Mouse (Mus musculus): ENCODE data around the gene Ano6.

Gene Ano6

DNA sequence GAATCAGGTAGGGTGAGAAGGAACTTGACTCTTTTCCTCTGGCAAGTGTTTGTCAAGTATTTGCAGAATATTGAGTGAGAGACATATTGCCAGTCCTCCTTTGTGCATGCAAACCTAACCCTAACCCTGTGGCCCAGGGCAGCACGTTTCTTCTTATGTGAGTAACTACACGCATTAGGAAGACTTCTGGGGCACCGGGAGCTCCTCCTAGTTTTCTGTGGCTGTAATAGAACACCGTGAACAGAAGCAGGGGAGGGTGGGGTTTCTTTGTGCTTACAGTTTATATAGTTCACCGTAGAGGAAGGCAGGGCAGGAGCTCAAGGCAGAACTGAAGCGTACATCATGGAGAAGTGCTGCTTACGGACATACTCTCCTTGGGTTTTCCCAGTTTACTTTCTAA is 65.3 kb downstream of the Ano6 start:
- DNase-seq (ENCODE audit: low spot score in 2 of 2): no peak

DNA sequence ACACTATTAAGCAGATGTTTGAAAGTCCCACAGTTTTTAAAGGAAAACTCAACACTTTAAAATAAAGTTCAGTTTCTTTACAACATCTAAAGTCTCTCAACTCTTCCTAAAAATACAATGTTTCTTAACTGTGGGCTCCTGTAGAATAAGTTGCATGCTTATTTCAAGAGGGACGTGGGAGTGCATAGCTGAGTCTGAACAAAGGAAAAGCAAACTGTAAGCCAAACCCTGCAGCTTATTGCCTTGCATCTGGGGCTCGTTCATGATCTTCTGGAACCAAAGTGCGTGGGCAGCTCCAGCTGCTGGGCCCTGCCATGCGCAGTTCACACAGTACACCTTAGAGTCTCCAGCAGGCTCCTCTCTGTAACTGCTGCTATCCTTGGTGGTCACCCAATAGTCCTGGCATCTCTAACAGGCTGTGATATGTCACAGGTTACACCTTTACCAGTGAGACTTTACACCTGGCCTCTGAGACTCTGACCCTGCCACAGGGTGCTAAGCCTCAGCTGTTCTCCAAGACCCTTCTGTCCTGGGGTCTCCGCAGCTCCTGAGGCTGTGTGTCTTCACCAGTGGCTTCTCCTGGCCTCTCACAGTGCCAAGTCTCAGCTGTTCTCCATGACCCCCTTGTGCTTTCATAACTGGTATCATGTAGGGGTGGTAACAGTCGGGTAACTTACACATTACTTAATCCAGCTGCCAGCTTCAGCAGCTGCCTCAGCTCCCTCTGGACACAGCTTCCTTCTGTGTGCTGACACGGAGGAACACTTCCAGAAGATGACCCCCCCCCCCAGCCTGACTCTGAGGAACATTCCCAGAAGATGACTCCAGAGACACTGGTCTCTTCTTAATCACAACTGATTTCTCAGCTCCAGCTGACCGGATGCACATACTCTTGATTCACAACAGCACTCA is 66.3 kb downstream of the Ano6 start:
- DNase-seq (ENCODE audit: low spot score in 2 of 2): no peak

DNA sequence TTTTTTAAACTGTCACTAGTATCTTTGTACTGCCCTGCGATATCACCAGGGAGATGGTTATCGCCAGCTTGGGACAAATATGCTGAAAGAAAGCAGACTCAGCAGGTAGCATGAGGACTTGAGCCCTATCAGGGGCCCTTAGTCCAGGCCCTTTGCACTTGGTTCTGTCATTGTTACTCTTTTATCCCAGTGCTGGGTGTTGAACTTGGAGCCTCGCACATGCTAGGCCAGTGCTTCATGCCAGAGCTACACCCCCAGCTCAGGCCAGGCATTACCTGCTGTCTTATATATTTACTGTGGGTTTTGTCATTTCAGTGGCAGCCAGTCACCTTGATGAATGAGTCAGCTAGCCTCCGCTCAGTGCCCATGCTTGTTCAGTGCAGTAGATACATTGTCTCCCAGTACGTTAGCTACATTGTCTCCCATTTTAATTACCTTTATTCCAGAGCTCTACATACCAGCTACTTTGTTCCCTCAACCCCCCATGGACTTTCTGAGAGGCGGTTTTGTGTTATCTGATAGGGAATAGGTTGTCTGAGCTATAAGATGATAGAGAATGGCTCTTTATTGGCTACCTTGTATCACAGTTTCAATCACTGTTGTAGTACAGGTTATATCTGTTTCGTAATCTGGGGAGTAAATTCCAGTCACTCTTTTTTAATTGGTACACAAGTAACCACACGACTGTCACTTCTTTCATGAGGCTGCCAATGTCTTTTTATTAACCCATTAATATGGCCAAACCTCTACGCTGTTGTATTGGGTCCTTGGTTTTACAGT is 68.4 kb downstream of the Ano6 start:
- no peak for DNase-seq (ENCODE audit: low spot score in 2 of 2)

DNA sequence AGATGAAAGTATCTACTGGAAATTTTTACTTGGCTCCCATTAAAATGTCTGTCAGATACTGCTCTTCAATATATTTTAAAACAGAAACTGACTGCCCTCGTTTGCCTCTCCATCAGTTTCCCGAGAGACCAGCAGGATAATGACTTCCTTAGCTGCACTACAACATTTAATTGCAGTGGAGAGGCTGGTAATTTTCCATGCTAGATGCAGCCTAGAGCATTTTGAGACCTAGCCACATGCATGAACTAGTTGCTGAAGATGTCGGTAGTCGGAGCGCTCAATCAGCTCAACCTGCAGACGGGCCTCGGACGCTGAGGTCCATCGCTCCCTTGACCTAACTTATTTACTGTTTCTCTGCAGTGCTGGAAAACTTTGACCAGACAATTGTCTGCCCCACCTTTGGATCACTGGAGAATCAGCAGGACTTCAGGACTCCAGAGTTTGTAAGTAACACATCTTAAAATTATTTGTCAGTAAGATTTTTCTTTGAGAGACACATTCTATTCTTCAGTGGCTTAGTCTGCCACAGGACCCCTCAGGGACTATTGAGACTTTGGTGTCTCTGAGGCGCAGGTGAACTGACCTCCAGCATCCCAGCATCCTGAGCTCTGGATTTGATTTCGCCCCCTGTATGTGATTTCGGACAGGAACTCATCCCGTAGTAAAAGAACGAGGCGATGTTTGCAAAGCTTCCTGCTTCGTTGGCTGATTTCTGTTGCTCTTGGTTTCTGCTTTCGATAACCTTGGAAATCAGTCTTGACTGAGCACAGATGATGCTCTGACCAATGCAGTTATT is 73.4 kb downstream of the Ano6 start:
- no peak for DNase-seq (ENCODE audit: low spot score in 2 of 2)

DNA sequence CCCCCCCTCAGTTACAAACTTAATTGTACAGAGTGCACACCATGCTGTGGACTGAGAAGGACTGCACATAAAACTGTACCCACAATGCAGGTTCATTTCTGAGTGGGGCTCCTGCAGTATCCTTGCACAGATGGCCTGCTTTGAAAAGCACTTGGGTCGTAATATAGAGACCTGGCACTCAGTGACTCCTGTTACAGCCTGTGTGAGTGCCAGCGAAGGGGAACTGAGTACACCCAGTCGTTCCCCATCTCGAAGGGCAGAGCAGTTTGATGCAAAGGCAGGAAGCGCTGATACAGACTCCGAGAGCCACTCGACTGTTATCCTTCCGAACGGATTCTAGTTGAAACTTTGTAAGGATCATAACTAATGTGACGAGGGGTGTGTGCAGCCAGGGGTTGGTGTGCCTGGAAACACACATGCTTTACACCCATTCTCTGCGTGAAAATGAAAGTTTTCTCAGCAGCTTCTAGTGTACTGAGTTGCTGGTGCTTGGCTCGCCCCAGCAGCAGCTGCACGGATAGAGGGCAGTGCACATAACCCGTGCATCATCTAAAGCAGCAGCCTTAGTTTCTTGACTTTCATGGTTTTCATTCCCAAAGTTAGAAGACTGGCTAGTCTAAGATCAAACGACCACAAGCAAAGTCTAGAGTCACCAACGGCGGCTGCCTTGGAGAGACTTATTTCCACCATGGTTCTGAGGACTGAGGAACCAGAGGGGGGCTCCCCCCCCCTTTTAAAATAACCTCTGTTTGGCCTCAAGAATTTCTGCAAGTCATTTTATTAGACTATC is 74.9 kb downstream of the Ano6 start:
- DNase-seq (ENCODE audit: low spot score in 2 of 2): no peak

DNA sequence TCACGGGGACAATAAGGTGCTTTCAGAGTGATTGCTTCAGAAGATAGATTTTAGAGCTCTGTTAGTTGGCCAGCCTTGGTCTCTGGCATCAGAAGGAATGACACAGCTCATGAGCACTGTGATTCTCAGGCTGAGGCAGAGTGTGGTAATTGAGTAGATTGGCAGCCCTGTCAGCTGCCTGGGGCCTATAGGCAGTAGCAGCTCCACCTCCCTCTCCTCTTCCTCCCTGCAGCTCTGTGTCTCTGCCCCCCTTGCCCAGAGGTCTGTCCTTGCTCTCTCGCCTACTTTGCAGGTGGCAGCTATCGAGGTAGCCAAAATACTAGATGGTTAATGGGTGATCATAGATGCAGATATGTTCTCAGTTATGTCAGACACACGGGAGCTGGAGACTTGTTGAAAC is 77.5 kb downstream of the Ano6 start:
- DNase-seq (ENCODE audit: low spot score in 2 of 2): peak in 1 of 2 experiments; percentile 8

DNA sequence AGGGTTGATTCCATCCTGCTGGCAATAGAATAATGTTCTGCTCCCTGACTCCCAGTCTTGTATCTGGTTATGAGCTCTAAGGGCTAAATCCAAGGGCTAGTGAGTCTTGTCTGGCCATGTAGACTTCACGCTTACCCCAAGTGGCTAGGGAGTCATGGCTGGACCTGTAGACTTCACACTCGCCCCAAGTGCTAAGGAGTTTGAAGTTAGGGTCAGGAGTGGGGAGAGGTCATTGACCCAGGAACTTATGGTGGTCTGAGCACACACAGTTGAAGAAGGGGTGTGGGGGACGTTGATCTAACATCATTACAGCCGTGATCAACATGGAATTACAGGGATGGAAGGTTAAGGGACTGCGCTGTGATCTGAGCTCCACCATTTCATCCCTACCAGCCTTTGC is 79.0 kb downstream of the Ano6 start:
- peak in 1 of 2 experiments; percentile 2 for DNase-seq (ENCODE audit: low spot score in 2 of 2)

DNA sequence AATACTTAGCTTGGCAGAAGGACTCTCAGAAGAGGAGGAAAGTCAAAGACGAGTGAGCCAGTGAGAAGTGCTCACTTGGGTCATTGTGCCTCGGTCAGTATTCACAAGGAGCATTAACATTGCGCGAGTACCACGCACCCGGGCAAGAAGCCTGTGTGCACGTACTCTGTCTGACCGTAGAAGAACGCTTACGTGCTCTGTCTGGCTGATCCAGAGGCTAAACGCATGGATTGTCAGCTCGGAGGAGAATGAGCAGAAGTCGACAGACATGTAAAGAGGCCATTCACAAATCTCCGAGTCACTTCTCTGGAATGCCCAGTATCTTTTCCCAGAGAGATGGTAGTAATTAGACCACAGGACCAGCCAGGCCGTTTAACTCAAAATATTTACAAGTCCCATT is 81.0 kb downstream of the Ano6 start:
- DNase-seq (ENCODE audit: low spot score in 2 of 2): peak in 1 of 2 experiments; percentile 7

DNA sequence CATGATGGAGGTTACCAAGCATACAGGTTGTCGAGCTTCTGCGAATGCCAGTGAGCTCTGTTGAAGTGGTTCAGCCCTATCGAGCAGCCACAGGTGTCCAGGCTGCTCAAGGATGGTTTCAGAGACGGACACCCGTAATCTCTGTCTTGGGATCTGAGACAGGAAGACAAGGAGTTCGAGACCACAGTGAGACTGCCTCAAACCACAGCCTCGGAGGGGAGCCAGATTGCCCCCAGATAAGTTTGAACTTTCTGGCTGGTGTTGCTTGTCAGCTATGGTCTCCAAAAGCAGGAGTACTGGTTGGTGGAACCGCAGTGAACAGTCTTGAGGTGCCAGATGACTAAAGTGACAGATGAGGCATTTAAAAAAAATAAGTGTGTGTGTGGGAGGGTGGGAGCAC is 81.8 kb downstream of the Ano6 start:
- DNase-seq (ENCODE audit: low spot score in 2 of 2): peak in 1 of 2 experiments; percentile 6

DNA sequence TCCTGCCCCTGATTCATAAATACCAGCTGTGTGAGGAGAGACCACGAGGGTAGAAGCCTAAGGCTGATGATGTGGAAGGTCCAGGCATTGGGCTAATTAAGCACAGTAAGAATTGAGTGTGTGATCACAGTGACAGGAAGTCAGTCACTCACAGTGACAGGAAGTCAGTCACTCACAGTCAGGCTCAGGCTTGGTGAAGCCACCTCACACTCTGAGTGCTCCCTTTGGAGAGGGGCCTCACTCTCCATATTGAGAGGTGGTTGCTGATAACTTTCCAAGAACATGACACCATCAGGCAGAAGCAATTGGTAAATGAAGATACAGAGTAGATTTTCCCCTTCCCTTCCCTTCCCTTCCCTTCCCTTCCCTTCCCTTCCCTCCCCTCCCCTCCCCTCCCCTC is 82.6 kb downstream of the Ano6 start:
- no peak for DNase-seq (ENCODE audit: low spot score in 2 of 2)

DNA sequence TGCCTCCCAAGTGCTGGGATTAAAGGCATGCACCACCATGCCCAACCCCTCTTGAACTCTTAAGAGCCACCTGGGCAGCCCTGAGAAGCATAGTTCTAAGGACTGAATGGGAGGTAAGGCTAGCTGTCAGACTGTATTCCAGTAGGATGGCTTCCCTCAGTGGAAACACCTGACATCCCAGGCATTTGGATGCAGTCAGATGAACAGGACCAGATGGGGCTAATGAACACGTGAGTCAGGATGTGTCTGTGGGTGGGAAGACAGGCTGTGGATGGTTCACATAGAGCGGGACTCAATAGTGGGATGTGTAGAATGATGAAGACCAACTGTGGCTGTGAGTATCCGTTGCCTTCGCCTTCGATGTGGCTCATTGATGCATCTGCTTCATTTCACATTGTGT is 83.6 kb downstream of the Ano6 start:
- peak in 1 of 2 experiments; percentile 6 for DNase-seq (ENCODE audit: low spot score in 2 of 2)

DNA sequence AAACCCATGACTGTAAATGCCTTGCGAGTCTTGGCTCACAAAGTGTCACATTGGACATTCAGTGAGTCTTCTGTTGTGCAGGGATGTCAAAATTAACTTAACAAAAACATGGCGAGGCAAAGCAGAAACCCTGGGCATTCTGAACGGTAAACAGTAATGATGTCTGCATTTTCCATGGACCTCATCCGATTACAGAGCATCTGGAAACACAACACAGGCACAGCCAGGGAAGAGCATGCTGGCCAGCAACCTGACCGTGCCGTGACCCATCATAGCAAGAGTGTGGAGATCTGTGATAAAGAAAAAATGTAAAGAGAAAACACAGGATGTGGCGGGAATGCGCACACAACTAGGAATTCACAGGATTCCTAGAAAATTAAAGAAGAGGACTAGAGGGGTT is 84.1 kb downstream of the Ano6 start:
- DNase-seq (ENCODE audit: low spot score in 2 of 2): peak in 1 of 2 experiments; percentile 3

DNA sequence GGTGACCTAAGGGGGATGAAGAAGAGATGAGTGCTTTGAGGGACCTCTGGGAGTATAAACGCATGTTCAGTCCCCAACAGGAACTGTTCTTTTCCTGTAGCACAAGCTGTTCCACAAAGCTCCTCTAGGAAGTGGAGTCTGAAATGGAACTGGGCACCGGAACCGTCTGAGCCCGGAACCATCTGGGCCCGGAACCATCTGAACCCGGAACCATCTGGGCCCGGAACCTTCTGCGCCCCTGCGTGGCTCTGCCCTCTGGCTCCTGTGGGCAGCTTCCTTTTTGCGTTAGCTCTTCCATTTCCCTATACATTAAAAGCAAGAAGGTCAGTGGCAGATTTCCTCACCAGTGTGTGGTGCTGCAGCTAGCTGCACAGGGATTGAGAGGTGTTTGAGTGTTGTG is 85.3 kb downstream of the Ano6 start:
- DNase-seq (ENCODE audit: low spot score in 2 of 2): no peak

DNA sequence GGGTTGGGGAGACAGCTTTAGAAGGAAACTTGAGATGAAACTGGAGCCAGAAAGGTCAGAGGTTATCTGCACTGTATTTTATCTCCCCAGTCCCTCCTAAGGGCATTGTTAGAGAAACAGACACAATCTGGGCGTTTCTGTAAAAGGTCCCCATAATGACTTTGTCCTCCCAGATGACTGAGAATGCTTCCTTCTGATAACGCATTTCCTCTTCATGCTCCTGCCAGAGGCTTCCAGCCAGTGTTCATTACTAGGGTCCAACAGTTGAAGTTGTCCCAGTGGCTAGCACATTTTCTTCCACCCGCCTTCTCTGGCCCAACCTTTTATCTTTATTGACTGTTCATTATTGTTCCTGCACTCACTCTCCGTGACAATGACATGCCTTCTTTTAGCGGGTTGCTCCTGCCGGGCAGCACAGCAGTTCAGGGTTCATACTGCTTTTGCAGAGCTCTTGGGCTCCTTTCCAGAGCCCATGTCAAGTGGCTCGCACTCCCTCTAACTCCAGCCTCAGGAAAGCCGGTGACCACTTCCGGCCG is 90.0 kb downstream of the Ano6 start:
- no peak for DNase-seq (ENCODE audit: low spot score in 2 of 2)

DNA sequence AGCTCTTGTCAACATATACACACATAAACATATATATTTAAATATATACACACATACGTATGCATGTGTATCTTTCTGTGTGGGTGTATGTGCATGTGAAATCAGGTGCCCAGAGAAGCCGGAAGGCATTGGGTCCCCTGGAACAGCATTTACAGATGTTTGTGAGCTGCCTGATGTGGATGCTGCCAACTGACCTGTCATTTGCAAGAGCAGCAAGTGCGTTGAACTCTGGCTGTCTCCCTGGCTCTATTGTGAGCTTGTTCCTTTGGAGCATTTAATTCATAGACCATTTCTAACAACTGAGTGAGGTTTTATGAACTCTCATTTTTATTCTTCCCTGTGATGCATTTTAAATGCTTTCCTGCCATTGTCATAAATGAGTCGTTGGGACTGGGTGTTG is 91.8 kb downstream of the Ano6 start:
- no peak for DNase-seq (ENCODE audit: low spot score in 2 of 2)

DNA sequence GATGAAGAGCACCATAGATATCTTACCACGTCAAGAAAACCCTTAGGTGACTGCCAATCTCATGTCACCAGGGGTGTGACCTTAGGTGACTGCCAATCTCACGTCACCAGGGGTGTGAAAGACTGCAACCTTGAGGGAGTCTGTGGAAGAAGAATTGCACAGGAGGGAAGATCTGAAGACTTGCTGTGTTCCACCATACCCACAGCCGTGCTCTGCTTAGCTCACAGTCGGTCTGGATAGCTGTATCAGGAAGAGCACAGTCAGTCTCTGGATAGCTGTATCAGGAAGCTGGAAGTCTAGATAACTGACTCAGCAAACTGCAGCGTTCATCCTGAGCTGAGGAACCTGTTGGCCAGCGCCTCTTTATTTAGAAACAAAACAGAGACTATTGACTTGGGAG is 92.9 kb downstream of the Ano6 start:
- peak; percentile 59 to 64 for DNase-seq (ENCODE audit: low spot score in 2 of 2)

DNA sequence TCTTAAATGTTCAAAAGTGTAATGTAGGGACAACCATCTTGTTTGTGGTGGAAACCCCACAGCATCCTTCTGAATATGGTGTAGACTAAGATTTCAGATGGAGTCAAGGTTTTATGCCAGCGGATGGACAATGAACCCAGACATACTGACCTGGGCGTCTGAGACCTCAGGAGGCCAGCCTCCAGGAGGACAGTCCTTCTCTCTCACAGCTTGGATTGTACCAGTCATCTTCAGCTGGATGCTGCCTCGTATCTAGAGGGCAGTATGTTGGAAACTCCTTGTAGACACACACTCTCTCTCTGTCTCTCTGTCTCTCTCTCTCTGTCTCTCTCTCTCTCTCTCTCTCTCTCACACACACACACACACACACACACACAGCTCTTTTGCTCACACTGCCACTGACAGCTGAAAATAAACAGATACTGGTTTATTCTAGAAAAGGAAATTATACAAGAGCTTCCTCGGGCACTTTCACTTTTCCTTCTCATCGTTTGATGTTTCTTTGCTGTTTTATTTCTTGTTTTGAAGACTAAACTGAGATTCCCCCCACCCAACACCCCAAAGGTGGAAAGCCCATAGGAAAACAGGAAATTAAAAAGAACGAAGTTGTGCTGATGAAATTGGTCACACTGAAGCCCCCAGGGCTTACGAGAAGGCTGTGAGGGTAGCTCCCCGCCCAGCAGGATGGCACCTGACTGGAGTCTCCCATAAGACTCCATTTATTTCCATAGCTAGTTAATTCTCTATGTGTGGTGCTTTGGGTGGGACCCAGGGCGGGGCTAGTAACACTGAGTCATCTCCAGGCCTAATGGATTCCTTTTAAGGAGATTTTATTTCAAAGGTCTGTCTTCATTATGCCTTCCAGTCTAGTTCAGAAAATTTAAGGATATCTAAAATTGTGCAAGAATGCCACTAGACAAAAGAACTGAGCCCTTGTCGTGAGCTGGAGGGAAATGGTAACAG is 94.3 kb downstream of the Ano6 start:
- DNase-seq (ENCODE audit: low spot score in 2 of 2): peak; percentile 41 to 55

DNA sequence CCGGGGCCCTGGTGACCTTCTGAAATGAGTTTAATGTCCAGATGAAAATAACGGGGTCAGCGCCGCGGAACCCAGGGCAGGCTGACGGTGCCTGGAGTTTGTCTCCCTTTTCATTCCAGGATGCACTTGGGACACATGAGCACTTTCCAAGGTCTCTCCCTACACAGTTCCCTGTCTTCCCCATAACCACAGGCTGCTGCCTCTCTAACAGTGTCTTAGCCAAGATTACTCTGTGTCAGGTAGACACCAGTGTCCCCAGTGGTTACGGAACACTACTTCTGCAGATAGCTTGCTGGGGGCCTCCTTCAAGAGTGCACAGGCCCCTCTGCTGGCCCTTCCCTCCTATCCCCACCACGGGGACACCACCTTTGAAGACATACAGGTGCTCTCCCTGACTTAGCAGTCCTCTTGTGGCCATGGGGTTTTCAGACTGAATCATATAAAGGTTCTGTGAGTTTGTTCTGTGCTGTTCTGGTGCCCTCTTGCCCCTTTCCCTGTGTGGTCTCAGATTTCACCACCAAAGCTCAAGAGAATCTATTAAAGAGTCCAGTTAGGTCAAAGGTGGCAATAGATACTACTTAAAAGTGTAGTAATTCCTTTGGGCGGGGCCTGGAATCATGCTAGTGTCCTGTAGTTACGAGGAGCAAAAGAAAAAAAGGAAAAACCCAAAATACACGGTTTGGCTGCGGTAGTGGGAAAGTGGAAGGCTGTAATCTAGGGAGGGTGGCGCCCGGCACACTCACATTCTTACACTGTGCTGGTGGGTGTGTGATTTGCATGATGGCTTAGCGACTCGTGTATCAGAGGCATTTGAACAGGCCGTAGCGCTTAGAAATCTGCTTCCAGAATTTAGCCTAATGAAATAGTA is 95.5 kb downstream of the Ano6 start:
- DNase-seq (ENCODE audit: low spot score in 2 of 2): peak in 1 of 2 experiments; percentile 19

DNA sequence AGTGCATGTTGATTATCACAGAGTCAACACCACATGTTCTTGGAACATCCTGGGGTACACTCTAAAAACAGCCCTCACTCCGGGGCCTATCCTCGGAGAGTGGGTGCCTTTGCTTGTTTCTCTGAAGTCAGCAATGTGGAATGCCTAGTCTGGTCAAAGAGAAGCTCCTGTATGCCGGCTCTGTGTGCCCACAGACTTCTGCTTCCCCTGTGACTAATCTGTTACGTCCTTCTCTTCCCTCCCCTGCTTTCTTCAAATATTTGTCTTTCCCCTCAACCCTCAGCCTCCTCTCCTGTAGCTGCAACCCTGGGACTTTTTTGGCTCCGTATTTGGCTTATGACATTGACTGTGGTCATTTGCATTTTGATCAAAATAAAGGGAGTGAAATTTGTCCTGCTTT is 96.7 kb downstream of the Ano6 start:
- peak in 1 of 2 experiments; percentile 20 for DNase-seq (ENCODE audit: low spot score in 2 of 2)

All from spleen, postnatal 10 days (tissue).